Mouse (Mus musculus) lung, postnatal 0 days (tissue): ENCODE results near the gene 9130019O22Rik. TPM values are rescaled to one million over a fixed set of nuclear protein-coding genes. Genes with fewer than 3 reads are reported as not detected.
"Not testable (repeated sequence)": the region's sequence is repeated elsewhere in the genome, so short reads cannot be mapped to it uniquely, and the experiment has no call there.

Experiments
- ATAC-seq: fragments of 200-750 bp; cut with Nextera tagmentation; 2 replicates; pipeline ENCODE4 v1.8.0; 2017; ENCODE audit warnings: moderate library complexity
- DNase-seq: peaks from one replicate; pipeline ENCODE4 v3.0.0-alpha.2; 2016; ENCODE audit warnings: low spot score
- H3K27ac ChIP-seq: fragments of 300-500 bp; sonication (generic); 2 replicates; pipeline ENCODE4 v1.5.1; 2014; ENCODE audit warnings: antibody characterized with exemption, mild to moderate bottlenecking, low read length, mixed read lengths
- H3K27me3 ChIP-seq: fragments of 300-500 bp; sonication (generic); replicated peaks from 2 replicates; pipeline ENCODE4 v1.6.1; 2014; ENCODE audit warnings: low read length, mixed read lengths; ENCODE audit not compliant: insufficient read depth
- H3K36me3 ChIP-seq: fragments of 300-500 bp; sonication (generic); 2 replicates; pipeline ENCODE4 v1.6.1; 2014; ENCODE audit warnings: low read length, mixed read lengths; ENCODE audit not compliant: insufficient read depth
- H3K4me1 ChIP-seq: fragments of 300-500 bp; sonication (generic); 2 replicates; pipeline ENCODE4 v1.6.1; 2014; ENCODE audit warnings: antibody characterized with exemption, low read depth, low read length, mixed read lengths; ENCODE audit not compliant: insufficient read depth
- H3K4me2 ChIP-seq: fragments of 300-500 bp; sonication (generic); replicated peaks from 2 replicates; pipeline ENCODE4 v1.6.1; 2014; ENCODE audit warnings: low read depth, mild to moderate bottlenecking, low read length, moderate library complexity, mixed read lengths
- H3K4me3 ChIP-seq: fragments of 300-500 bp; sonication (generic); 2 replicates; pipeline ENCODE4 v1.5.1; 2014; ENCODE audit warnings: low read depth, low read length
- H3K9ac ChIP-seq: fragments of 300-500 bp; sonication (generic); replicated peaks from 2 replicates; pipeline ENCODE4 v1.6.1; 2014; ENCODE audit warnings: low read depth, mild to moderate bottlenecking
- H3K9me3 ChIP-seq: fragments of 300-500 bp; sonication (generic); 2 replicates; pipeline ENCODE4 v1.6.1; 2016; ENCODE audit warnings: low read length, mixed read lengths
- CTCF ChIP-seq: IDR thresholded peaks from 2 replicates; pipeline ENCODE4 v1.5.1; 2016; ENCODE audit warnings: antibody characterized with exemption, mild to moderate bottlenecking
- EP300 ChIP-seq: IDR thresholded peaks from 2 replicates; pipeline ENCODE4 v1.6.1; 2016; ENCODE audit warnings: antibody characterized with exemption, mild to moderate bottlenecking, control low read depth
- whole genome bisulfite sequencing: fragments of 180-500 bp; shearing (Covaris S2); extraction: QIAGEN DNeasy Blood & Tissue Kit; methylation state at CpG from one replicate; pipeline ENCODE4 v1.1.7; 2014; 5-methylcytosine and 5-hydroxymethylcytosine counted together
- polyA plus RNA-seq: library from polyadenylated mRNA; unstranded; fragments of >200 nt; fragmentation: Nextera tagmentation; extraction: Ambion mirVana; gene quantifications from 2 replicates; pipeline ENCODE4 v1.2.1, GENCODE M21; 2015

The 9130019O22Rik gene
- polyA plus RNA-seq, 1 experiment from 2014 or later, result 5.4 TPM

- 2% methylated on average over 33 of the region's 48 CpGs for WGBS
- H3K27ac ChIP-seq, result 0 out of 2 replicates have a peak within 1 kb of the TSS, but pooled peaks have one; percentile 3
Observed at GRCm38 (mm10) chr7:127421388-127422191, 34.6 kb upstream of the 9130019O22Rik start, which contains the start of gene Zfp688. Gene Zfp688, minus strand, starts transcription at chr7:127422068.

DNA sequence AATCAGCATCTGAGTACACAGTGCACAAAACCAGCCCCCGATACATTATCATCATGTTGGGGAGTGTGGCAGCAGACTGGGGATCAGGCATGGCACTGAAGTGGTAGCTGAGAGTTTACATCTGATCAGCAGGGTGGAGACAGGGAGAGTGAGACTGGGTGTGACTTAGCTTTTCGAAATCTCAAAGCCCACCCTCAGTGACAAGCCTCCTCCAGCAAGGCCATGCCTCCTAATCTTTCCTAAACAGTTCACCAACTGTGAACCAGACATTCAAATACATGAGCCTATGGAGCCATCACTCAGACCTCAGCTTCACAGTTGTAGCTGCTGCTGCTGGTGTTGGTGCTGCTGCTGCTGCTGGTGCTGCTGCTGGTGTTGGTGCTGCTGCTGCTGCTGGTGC is 24.5 kb upstream of the 9130019O22Rik start:
- DNase-seq (no peak), ATAC-seq (no peak)
- WGBS, result 61% methylated on average over 2 of the region's 2 CpGs
- H3K4me3 ChIP-seq, result no peak overlapping the region
- H3K9ac ChIP-seq, result no peak overlapping the region
- H3K4me2 ChIP-seq, result no peak overlapping the region
- H3K9me3 ChIP-seq, result no peaks in the 10 kb centered on the region
- H3K4me1 ChIP-seq, result no peaks in the 10 kb centered on the region
- H3K27me3 ChIP-seq, result no peaks in the 10 kb centered on the region
- TF ChIP-seq CTCF (no peak), EP300 (no peak)
- no peaks in the 10 kb centered on the region for H3K36me3 ChIP-seq
- H3K27ac ChIP-seq, result no peak overlapping the region

More at GRCm38 (mm10) chr7:127421388-127422191, 34.6 kb upstream of the 9130019O22Rik start, which contains the start of gene Zfp688:
- Histone ChIP-seq H3K36me3 (0 out of 2 replicates have a peak, but pooled peaks cover 5% of the 10 kb centered on the region), H3K9ac (peak within 1 kb of the TSS; percentile 62), H3K9me3 (no peaks in the 10 kb centered on the region), H3K4me2 (peak within 1 kb of the TSS; percentile 67), H3K27me3 (0 out of 2 replicates have a peak, but pooled peaks cover 3% of the 10 kb centered on the region), H3K4me1 (peaks cover 4% of the 10 kb centered on the region; the same call in 1 of the 2 replicates), H3K4me3 (peak within 1 kb of the TSS; percentile 66)
- TF ChIP-seq EP300, result no peak
- TF ChIP-seq CTCF, result peak; percentile 51
- DNase-seq (peak; percentile 96), ATAC-seq (peak; percentile 99)

DNA sequence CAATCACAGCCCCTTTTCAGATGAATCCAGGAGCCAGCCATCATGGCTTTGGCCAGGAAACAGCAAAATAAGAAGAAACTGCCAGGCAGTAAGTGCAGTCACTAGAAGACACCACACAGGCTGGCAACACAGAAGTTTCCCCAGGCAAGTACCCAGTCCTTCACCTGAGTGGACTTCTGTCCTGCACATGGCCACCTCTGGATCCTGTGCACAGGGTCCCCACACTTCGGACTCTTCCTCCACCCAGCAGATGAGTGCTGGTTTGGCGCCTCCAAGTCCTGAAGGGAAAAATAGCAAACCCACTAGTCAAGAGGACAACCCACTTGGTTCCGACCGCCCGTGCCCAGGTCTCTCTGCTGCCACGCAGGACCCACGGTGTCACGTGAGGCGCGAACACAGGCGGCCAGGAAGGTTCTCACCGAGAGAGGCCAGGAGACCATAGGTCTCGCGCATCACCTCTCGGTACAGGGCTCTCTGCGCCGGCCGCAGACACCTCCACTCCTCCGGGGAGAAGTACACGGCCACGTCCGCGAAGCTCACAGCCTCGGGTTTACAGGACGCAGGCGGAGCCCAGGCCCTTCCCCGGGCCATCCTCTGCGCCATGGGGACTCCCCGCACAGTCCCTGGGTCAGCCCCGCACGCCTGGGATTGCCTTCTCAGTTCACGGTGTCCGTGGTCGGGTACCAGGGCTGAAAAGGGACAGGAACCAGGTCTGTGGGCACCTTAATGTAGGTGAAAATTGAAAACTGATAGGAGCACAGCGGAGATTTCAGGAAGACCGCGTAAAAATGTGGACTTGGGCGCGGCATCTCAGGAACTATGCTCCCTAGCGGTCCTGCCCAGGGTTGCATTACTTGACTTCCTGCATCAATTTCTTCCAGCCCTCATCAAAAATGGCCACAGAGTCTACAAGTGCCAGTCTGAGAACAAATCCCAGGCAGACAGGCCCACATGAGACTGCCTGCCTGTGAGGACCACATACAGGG is 19.3 kb upstream of the 9130019O22Rik start, which contains the start of gene Zfp764:
Gene Zfp764, minus strand, starts transcription at position 821 of the 986 bp plus-strand sequence.
- Histone ChIP-seq H3K27ac (peak within 1 kb of the TSS; percentile 66; the same call in 1 of the 2 replicates), H3K4me2 (peak within 1 kb of the TSS; percentile 79), H3K4me3 (peak within 1 kb of the TSS; percentile 55), H3K9ac (peak within 1 kb of the TSS; percentile 68)
- not testable (repeated sequence) for H3K4me1 ChIP-seq, H3K27me3 ChIP-seq, H3K9me3 ChIP-seq, H3K36me3 ChIP-seq
- peak; percentile 87 for TF ChIP-seq CTCF
- TF ChIP-seq EP300, result 0 out of 2 replicates have a peak, but pooled peaks have one; percentile 19
- WGBS, result 4% methylated on average over 40 of the region's 40 CpGs
- peak; percentile 97 for ATAC-seq
- DNase-seq, result peak; percentile 92

GRCm38 (mm10) chr7:127404101-127404500 is 17.1 kb upstream of the 9130019O22Rik start:
- not testable (repeated sequence) for H3K4me3 ChIP-seq, H3K4me2 ChIP-seq, H3K9ac ChIP-seq, DNase-seq, H3K4me1 ChIP-seq, H3K9me3 ChIP-seq, H3K27ac ChIP-seq, H3K27me3 ChIP-seq, ATAC-seq, H3K36me3 ChIP-seq
- WGBS, result 94% methylated on average over 6 of the region's 6 CpGs

DNA sequence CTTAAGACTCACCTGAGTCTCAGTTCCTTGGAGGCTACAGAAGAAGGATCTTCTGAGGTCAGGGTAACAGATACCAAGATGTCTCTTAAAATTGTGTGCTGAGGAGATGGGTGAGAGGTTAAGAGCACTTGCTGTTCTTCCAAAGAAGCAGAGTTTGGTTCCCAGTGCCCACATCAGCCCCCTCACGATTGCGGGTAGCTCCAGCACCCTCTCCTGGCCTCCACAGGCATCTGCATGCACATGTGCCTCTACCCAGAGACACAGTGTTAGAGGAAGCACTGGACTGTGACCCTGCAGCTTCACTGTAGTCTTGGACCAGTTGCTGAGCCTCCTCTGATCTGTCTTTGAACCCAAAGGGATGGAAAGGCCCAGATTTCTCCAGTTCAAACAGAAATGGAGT is 16.0 kb upstream of the 9130019O22Rik start:
- Histone ChIP-seq H3K9ac (no peak overlapping the region), H3K4me1 (no peaks in the 10 kb centered on the region), H3K9me3 (no peaks in the 10 kb centered on the region), H3K27me3 (no peaks in the 10 kb centered on the region), H3K27ac (no peak overlapping the region), H3K4me2 (no peak overlapping the region), H3K4me3 (no peak overlapping the region), H3K36me3 (no peaks in the 10 kb centered on the region)
- no peak for DNase-seq
- TF ChIP-seq CTCF (peak; percentile 27; the same call in 1 of the 2 replicates), EP300 (no peak)
- ATAC-seq, result no peak
- WGBS, result 42% methylated on average over 2 of the region's 2 CpGs

- H3K27me3 ChIP-seq, result no peaks in the 10 kb centered on the region
- WGBS, result 65% methylated on average over 3 of the region's 3 CpGs
- no peak overlapping the region for H3K9ac ChIP-seq
- H3K36me3 ChIP-seq, result no peaks in the 10 kb centered on the region
- no peak for ATAC-seq
- no peak overlapping the region for H3K4me3 ChIP-seq
- H3K4me1 ChIP-seq, result no peaks in the 10 kb centered on the region
- no peak overlapping the region for H3K4me2 ChIP-seq
- no peak overlapping the region for H3K27ac ChIP-seq
- no peak for DNase-seq
- H3K9me3 ChIP-seq, result no peaks in the 10 kb centered on the region
- no peak for TF ChIP-seq CTCF
- no peak for TF ChIP-seq EP300
Observed at GRCm38 (mm10) chr7:127400355-127400754, 13.4 kb upstream of the 9130019O22Rik start.
